Mouse (Mus musculus): ENCODE results near the gene Car9. TPM values are rescaled to one million over a fixed set of nuclear protein-coding genes. Genes with fewer than 3 reads are reported as not detected.

Gene Car9
- polyA plus RNA-seq (2017; shearing (Covaris generic)): 0.45 TPM

GRCm38 (mm10) chr4:43506536-43507185 is at the start of gene Car9:
Gene Car9 (plus strand): TSS chr4:43506966.

GRCm38 (mm10) chr4:43483535-43484091 is 23.2 kb upstream of the Car9 start, which contains the start of gene Sit1:
Gene Sit1 (minus strand): TSS chr4:43483734.

DNA sequence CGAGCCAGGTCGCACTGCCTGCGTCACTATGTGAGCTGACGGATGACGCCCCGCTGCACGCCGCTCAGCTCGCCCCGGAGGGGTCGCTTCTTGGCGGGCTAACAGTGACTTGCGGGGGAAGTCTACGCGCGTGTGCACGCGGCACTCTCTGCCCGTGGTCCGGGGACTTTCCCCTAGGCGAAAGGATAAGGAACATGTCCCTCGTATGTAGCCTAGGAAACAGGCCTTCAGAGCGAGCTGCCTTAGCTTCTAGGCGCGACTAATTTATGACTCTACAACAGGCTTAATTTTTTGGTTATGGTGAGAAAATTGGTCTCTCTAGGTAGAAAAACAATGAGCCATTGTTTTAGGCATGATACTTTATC is 14.0 kb upstream of the Car9 start, which contains the start of gene Ccdc107:
Gene Ccdc107 (plus strand): TSS at position 80 of the 365 bp plus-strand sequence.

DNA sequence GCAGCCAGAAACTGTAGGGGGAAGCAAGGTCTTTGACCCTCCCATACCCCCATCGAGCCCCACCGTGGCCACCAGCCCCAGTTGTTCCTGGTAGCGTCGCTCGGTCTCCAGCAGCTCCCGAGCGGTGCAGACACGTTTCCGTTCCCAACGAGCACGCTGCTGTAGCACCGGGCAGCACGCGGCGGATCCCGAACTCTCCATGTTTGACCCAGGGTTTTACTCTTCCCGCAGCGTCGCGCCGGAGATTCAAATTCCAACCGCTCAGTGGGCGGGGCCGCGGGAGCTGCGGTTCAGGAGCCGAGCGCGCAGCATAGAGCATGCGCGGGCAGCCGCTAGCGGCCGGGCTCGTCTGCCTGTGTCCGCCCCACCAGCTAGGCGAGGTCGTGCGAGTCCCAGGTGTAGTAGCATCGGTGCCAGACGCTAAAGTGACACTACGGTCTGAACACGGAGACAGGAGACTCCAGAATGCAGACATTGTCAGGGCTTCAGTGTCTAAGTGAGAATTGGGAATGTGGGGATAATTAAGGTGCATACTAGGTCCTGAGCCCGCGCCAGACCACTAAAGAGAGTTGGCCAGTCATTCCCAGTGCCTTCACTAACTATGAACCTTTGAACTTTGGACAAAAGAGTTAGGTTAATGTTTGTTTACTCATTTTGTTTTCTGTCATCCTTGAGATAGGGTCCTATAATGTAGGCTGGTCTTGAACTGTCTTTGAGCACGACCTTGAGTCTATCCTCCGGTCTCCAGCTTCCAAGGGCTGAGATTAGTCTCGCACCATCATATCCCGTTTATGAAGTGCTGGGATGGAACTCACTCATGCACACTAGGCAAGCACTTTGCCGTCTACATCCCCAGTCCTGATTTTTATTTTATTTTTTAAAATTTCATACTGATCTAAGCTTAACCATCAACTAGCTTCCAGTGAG is 7.1 kb upstream of the Car9 start, which contains the start of gene Arhgef39:
Gene Arhgef39 (minus strand): TSS at position 289 of the 927 bp plus-strand sequence.

DNA sequence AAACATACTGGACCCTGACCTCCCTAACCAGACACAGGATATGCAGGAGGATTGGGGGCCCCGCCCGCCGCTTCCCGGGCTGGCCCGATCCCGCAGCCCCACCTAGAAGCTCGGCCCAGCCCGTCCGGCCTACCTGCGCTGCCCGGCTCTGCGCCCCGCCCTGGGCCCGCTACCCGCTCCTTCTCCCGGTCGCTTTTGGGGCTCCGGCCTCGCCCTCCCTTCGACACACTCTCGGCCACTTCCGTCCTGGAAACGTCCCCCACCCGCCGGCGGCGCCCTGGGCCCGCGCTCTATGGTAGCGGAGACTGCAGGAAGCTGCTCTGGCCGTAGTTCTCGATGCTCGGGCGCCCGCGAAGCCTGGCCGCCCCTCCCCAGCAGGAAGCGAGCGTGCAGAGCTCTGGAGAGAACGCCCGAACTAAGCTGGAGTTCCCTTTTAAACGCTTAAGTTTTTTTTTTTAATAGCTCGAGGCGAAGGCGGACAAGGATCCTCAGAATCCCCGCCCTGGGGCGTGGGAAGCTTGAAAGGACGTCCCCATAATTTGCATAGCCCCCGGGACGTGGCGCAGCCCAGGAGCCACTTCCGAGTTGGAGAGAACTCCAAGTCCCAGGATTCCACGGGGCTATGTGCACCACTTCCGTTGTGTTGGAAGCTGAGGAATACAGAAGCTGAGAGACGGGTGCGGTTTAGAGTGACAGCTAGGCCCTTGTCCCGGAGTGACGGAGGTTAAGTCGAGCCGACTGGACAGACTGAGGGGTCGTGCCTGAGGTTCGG is 55.4 kb downstream of the Car9 start, which contains the start of the genes Creb3 and Tln1:
Gene Creb3 (plus strand): TSS at position 336 of the 772 bp plus-strand sequence.
Gene Tln1 (minus strand): TSS at position 695 of the 772 bp plus-strand sequence.

Other genes starting within 250 kb of the Car9 start
- 0.16 TPM for gene Atp8b5, start 239.8 kb upstream of the Car9 start, polyA plus RNA-seq (2017; shearing (Covaris generic))
- 1.3 TPM for gene Rusc2, start 125.0 kb upstream of the Car9 start, polyA plus RNA-seq (2017; shearing (Covaris generic))
- gene Fam166b, start 77.8 kb upstream of the Car9 start, polyA plus RNA-seq (2017; shearing (Covaris generic)): not detected
- gene Tesk1, start 65.0 kb upstream of the Car9 start, polyA plus RNA-seq (2017; shearing (Covaris generic)): 76.2 TPM
- 22.2 TPM for gene Cd72, start 52.3 kb upstream of the Car9 start, polyA plus RNA-seq (2017; shearing (Covaris generic))
- 259 TPM for gene Sit1, start 23.2 kb upstream of the Car9 start, polyA plus RNA-seq (2017; shearing (Covaris generic))
- gene Ccdc107, start 14.1 kb upstream of the Car9 start, polyA plus RNA-seq (2017; shearing (Covaris generic)): 75.2 TPM
- gene Arhgef39, start 7.3 kb upstream of the Car9 start, polyA plus RNA-seq (2017; shearing (Covaris generic)): 11.4 TPM
- gene Tpm2, start 16.8 kb downstream of the Car9 start, polyA plus RNA-seq (2017; shearing (Covaris generic)): not detected
- 56.9 TPM for gene Creb3, start 55.4 kb downstream of the Car9 start, polyA plus RNA-seq (2017; shearing (Covaris generic))
- gene Tln1, start 55.7 kb downstream of the Car9 start, polyA plus RNA-seq (2017; shearing (Covaris generic)): 199 TPM
- gene Rgp1, start 71.7 kb downstream of the Car9 start, polyA plus RNA-seq (2017; shearing (Covaris generic)): 7.2 TPM
- 26.1 TPM for gene Gba2, start 71.9 kb downstream of the Car9 start, polyA plus RNA-seq (2017; shearing (Covaris generic))
- gene Msmp, start 77.5 kb downstream of the Car9 start, polyA plus RNA-seq (2017; shearing (Covaris generic)): 2.8 TPM
- gene Npr2, start 125.0 kb downstream of the Car9 start, polyA plus RNA-seq (2017; shearing (Covaris generic)): 0.13 TPM
- not detected for gene Spag8, start 146.6 kb downstream of the Car9 start, polyA plus RNA-seq (2017; shearing (Covaris generic))
- 54.9 TPM for gene Hint2, start 149.5 kb downstream of the Car9 start, polyA plus RNA-seq (2017; shearing (Covaris generic))
- gene Tmem8b, start 162.0 kb downstream of the Car9 start, polyA plus RNA-seq (2017; shearing (Covaris generic)): 1.4 TPM
- gene Fam221b, start 162.2 kb downstream of the Car9 start, polyA plus RNA-seq (2017; shearing (Covaris generic)): 1.5 TPM
- gene Olfr70, start 193.8 kb downstream of the Car9 start, polyA plus RNA-seq (2017; shearing (Covaris generic)): not detected
- gene Olfr71, start 203.3 kb downstream of the Car9 start, polyA plus RNA-seq (2017; shearing (Covaris generic)): 0.15 TPM
- not detected for gene Hrct1, start 220.2 kb downstream of the Car9 start, polyA plus RNA-seq (2017; shearing (Covaris generic))
- gene Spaar, start 223.1 kb downstream of the Car9 start, polyA plus RNA-seq (2017; shearing (Covaris generic)): 0.41 TPM